Mouse (Mus musculus): ENCODE results near the gene Nosip. TPM values are rescaled to one million over a fixed set of nuclear protein-coding genes. Genes with fewer than 3 reads are reported as not detected.
A peak's percentile ranks its signal among the peaks of the same experiment; 100 is the strongest.
"Not testable (repeated sequence)": the region's sequence is repeated elsewhere in the genome, so short reads cannot be mapped to it uniquely, and the experiment has no call there.

Gene Nosip
- total RNA-seq, 1 experiment from 2014 or later, result 57.3 TPM

GRCm38 (mm10) chr7:45100046-45100445 lies 37.8 kb downstream of the Nosip start:
- ATAC-seq (replicated peaks; ENCODE audit: insufficient number of reproducible peaks, low FRiP score, low TSS enrichment, poor library complexity, severe bottlenecking), result no peak

GRCm38 (mm10) chr7:45102441-45102840 lies 40.2 kb downstream of the Nosip start:
- no peak for ATAC-seq (replicated peaks; ENCODE audit: insufficient number of reproducible peaks, low FRiP score, low TSS enrichment, poor library complexity, severe bottlenecking)

GRCm38 (mm10) chr7:45102940-45103585 lies 40.8 kb downstream of the Nosip start:
- ATAC-seq (replicated peaks; ENCODE audit: insufficient number of reproducible peaks, low FRiP score, low TSS enrichment, poor library complexity, severe bottlenecking), result no peak

GRCm38 (mm10) chr7:45103652-45104180 lies 41.5 kb downstream of the Nosip start, which contains the start of gene Fcgrt:
Gene Fcgrt (minus strand): TSS chr7:45103851.
- ATAC-seq (replicated peaks; ENCODE audit: insufficient number of reproducible peaks, low FRiP score, low TSS enrichment, poor library complexity, severe bottlenecking), result peak; percentile 97

- no peak for ATAC-seq (replicated peaks; ENCODE audit: insufficient number of reproducible peaks, low FRiP score, low TSS enrichment, poor library complexity, severe bottlenecking)
Observed at GRCm38 (mm10) chr7:45104941-45105340, 42.7 kb downstream of the Nosip start.

GRCm38 (mm10) chr7:45105491-45105890 lies 43.3 kb downstream of the Nosip start:
- no peak for ATAC-seq (replicated peaks; ENCODE audit: insufficient number of reproducible peaks, low FRiP score, low TSS enrichment, poor library complexity, severe bottlenecking)

GRCm38 (mm10) chr7:45106441-45106840 lies 44.2 kb downstream of the Nosip start:
- no peak for ATAC-seq (replicated peaks; ENCODE audit: insufficient number of reproducible peaks, low FRiP score, low TSS enrichment, poor library complexity, severe bottlenecking)

GRCm38 (mm10) chr7:45107052-45107645 lies 44.9 kb downstream of the Nosip start:
- no peak for ATAC-seq (replicated peaks; ENCODE audit: insufficient number of reproducible peaks, low FRiP score, low TSS enrichment, poor library complexity, severe bottlenecking)

GRCm38 (mm10) chr7:45110089-45110488 lies 47.9 kb downstream of the Nosip start:
- not testable (repeated sequence) for ATAC-seq (replicated peaks; ENCODE audit: insufficient number of reproducible peaks, low FRiP score, low TSS enrichment, poor library complexity, severe bottlenecking)

- ATAC-seq (replicated peaks; ENCODE audit: insufficient number of reproducible peaks, low FRiP score, low TSS enrichment, poor library complexity, severe bottlenecking), result no peak
Observed at GRCm38 (mm10) chr7:45111940-45112339, 49.7 kb downstream of the Nosip start.

- no peak for ATAC-seq (replicated peaks; ENCODE audit: insufficient number of reproducible peaks, low FRiP score, low TSS enrichment, poor library complexity, severe bottlenecking)
Observed at GRCm38 (mm10) chr7:45112529-45112928, 50.3 kb downstream of the Nosip start.

GRCm38 (mm10) chr7:45113476-45113875 lies 51.2 kb downstream of the Nosip start:
- no peak for ATAC-seq (replicated peaks; ENCODE audit: insufficient number of reproducible peaks, low FRiP score, low TSS enrichment, poor library complexity, severe bottlenecking)

- ATAC-seq (replicated peaks; ENCODE audit: insufficient number of reproducible peaks, low FRiP score, low TSS enrichment, poor library complexity, severe bottlenecking), result no peak
Observed at GRCm38 (mm10) chr7:45117566-45117965, 55.3 kb downstream of the Nosip start.

- ATAC-seq (replicated peaks; ENCODE audit: insufficient number of reproducible peaks, low FRiP score, low TSS enrichment, poor library complexity, severe bottlenecking), result no peak
Observed at GRCm38 (mm10) chr7:45118336-45118735, 56.1 kb downstream of the Nosip start.

GRCm38 (mm10) chr7:45119780-45120709 lies 57.8 kb downstream of the Nosip start:
- no peak for ATAC-seq (replicated peaks; ENCODE audit: insufficient number of reproducible peaks, low FRiP score, low TSS enrichment, poor library complexity, severe bottlenecking)

- 0 out of 2 replicates have a peak, but pooled peaks have one; percentile 5 for ATAC-seq (replicated peaks; ENCODE audit: insufficient number of reproducible peaks, low FRiP score, low TSS enrichment, poor library complexity, severe bottlenecking)
Observed at GRCm38 (mm10) chr7:45121404-45121803, 59.2 kb downstream of the Nosip start.

- no peak for ATAC-seq (replicated peaks; ENCODE audit: insufficient number of reproducible peaks, low FRiP score, low TSS enrichment, poor library complexity, severe bottlenecking)
Observed at GRCm38 (mm10) chr7:45121966-45122365, 59.7 kb downstream of the Nosip start.

GRCm38 (mm10) chr7:45122561-45123185 lies 60.4 kb downstream of the Nosip start:
- ATAC-seq (replicated peaks; ENCODE audit: insufficient number of reproducible peaks, low FRiP score, low TSS enrichment, poor library complexity, severe bottlenecking), result no peak

- ATAC-seq (replicated peaks; ENCODE audit: insufficient number of reproducible peaks, low FRiP score, low TSS enrichment, poor library complexity, severe bottlenecking), result no peak
Observed at GRCm38 (mm10) chr7:45123186-45123570, 60.9 kb downstream of the Nosip start.
